Mouse (Mus musculus): ENCODE measurements around the gene Cul1. TPM values are rescaled to one million over a fixed set of nuclear protein-coding genes. Genes with fewer than 3 reads are reported as not detected.
"Not testable (repeated sequence)": the region's sequence is repeated elsewhere in the genome, so short reads cannot be mapped to it uniquely, and the experiment has no call there.

Gene Cul1
- 124 and 125 TPM in 2 replicates for polyA plus RNA-seq (2015; fragmentation: Nextera tagmentation; extraction: Ambion mirVana)

- Histone ChIP-seq H3K9me3 (replicated peaks) (no peaks in the 10 kb centered on the region), H3K27me3 (no peaks in the 10 kb centered on the region), H3K4me2 (replicated peaks) (peak within 1 kb of the TSS; percentile 70), H3K9ac (peak within 1 kb of the TSS; percentile 99), H3K4me3 (replicated peaks) (peak within 1 kb of the TSS; percentile 94), H3K27ac (replicated peaks) (peak within 1 kb of the TSS; percentile 97), H3K36me3 (no peaks in the 10 kb centered on the region), H3K4me1 (peaks cover 19% of the 10 kb centered on the region)
- 21% methylated on average over 2 of the region's 2 CpGs for WGBS
- no peak for ATAC-seq (ENCODE audit: insufficient number of reproducible peaks, low FRiP score, low TSS enrichment, low read depth)
Observed at GRCm38 (mm10) chr6:47453098-47453497, at the start of gene Cul1. Gene Cul1 (plus strand): TSS chr6:47453398.

GRCm38 (mm10) chr6:47404419-47405382, 48.5 kb upstream of the Cul1 start:
- Histone ChIP-seq H3K9me3 (replicated peaks) (no peaks in the 10 kb centered on the region), H3K4me2 (replicated peaks) (peak overlapping the region; percentile 33; the same call in 1 of the 2 replicates), H3K4me1 (peaks cover 17% of the 10 kb centered on the region), H3K4me3 (replicated peaks) (0 out of 2 replicates have a peak overlapping the region, but pooled peaks have one; percentile 12), H3K27me3 (no peaks in the 10 kb centered on the region), H3K9ac (no peak overlapping the region), H3K27ac (replicated peaks) (peak overlapping the region; percentile 87), H3K36me3 (no peaks in the 10 kb centered on the region)
- WGBS: 50% methylated on average over 11 of the region's 11 CpGs
- peak; percentile 79 for ATAC-seq (ENCODE audit: insufficient number of reproducible peaks, low FRiP score, low TSS enrichment, low read depth)

DNA sequence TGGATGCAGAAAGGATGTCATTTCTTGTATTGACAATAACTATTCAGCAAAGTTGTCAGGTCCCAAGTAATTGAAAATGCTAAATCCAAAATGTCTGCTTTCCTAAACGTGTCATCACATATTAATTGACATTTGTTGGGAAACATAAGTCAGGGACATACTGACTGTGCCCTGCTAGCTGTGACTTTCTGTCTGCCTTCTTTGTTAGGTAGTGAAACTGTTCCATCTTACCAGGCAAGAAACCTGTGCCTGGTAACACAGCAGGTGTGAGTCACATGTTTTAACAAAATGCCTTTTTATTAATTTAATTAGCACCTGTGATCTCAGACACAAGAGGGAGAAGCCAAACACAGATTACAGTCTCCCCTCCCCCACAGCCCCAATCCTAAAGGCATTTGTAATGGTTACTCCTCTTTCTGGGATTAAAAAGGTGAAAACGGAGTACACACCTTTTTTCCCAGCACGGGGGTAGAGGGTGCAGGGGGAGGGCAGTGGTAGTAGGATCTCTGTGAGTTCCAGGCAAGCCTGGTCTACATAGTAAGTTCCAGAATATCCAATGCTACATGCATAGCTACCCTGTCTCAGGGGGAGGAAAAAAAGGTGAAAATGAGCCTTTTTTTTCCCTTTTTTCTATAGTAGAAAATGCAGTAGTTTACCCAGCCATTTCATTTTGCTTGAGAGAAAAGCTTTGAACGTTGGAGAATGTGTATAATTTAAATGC, 40.2 kb upstream of the Cul1 start:
- Histone ChIP-seq H3K4me2 (replicated peaks) (no peak overlapping the region), H3K9ac (no peak overlapping the region), H3K36me3 (no peaks in the 10 kb centered on the region), H3K4me1 (no peaks in the 10 kb centered on the region), H3K9me3 (replicated peaks) (no peaks in the 10 kb centered on the region), H3K27me3 (no peaks in the 10 kb centered on the region), H3K27ac (replicated peaks) (no peak overlapping the region), H3K4me3 (replicated peaks) (no peak overlapping the region)
- ATAC-seq (ENCODE audit: insufficient number of reproducible peaks, low FRiP score, low TSS enrichment, low read depth): no peak
- WGBS: 35% methylated on average over 4 of the region's 4 CpGs

DNA sequence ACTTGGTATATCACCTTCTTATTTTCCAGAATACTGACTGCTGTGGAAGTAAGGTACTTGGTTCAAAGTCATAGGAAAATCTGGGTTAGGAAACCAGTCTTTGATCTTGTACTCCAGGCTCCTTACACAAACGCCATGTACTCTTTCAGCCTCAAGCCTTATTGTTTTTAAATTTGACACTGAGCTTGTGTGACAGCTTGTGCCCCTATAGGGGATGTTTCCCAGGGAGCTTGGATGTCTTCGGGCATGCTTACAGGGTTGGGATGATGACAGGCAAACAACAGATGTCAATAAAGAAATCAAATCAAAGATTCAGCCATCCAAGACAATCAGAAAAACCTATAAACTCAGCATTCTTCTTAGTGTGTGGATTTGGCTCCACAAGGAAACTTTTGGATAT, 39.5 kb upstream of the Cul1 start:
- H3K4me3 ChIP-seq (replicated peaks): no peak overlapping the region
- no peak for ATAC-seq (ENCODE audit: insufficient number of reproducible peaks, low FRiP score, low TSS enrichment, low read depth)
- 19% methylated on average over 2 of the region's 2 CpGs for WGBS
- H3K4me1 ChIP-seq: no peaks in the 10 kb centered on the region
- H3K27me3 ChIP-seq: no peaks in the 10 kb centered on the region
- H3K9ac ChIP-seq: no peak overlapping the region
- H3K27ac ChIP-seq (replicated peaks): no peak overlapping the region
- H3K36me3 ChIP-seq: no peaks in the 10 kb centered on the region
- H3K4me2 ChIP-seq (replicated peaks): no peak overlapping the region
- H3K9me3 ChIP-seq (replicated peaks): no peaks in the 10 kb centered on the region

DNA sequence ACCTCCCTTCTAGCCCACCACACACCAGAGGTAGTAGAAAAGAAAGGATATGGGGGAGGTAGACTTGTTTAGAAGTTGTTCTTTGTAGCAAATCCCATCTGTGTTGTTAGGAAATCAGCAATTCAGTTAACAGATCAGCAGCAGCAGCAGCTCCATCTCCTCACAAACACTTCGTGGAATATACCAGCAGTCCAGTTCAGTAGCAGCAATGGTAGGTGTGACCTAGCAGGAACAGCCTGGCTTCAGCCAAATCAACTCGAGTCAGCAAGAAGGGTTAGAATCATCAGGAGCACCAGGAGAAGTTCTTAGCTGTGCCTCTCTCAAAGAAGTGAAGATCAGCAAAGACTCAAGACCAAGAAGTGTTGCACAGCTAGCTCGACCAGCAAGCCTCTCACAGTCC, 34.5 kb upstream of the Cul1 start:
- Histone ChIP-seq H3K9me3 (replicated peaks) (no peaks in the 10 kb centered on the region), H3K9ac (no peak overlapping the region), H3K36me3 (no peaks in the 10 kb centered on the region), H3K27me3 (no peaks in the 10 kb centered on the region), H3K4me3 (replicated peaks) (no peak overlapping the region), H3K4me1 (no peaks in the 10 kb centered on the region), H3K4me2 (replicated peaks) (no peak overlapping the region), H3K27ac (replicated peaks) (no peak overlapping the region)
- ATAC-seq (ENCODE audit: insufficient number of reproducible peaks, low FRiP score, low TSS enrichment, low read depth): no peak
- WGBS: 78% methylated on average over 3 of the region's 3 CpGs

DNA sequence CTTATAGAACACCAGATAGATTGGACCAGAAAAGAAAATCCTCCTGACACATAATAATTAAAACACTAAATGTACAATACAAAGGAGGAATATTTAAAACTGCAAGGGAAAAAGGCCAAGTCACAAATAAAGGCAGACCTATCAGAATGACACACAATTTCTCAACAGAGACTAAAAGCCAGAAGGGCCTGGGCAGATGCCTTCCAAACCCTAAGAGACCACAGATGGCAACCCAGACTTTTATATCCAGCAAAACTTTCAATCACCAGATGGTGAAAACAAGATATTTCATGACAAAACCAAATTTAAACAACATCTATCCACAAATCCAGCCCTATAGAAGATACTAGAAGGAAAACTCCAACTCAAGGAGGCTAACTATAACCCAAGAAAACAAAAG, 33.0 kb upstream of the Cul1 start:
- no peaks in the 10 kb centered on the region for H3K27me3 ChIP-seq
- no peak overlapping the region for H3K9ac ChIP-seq
- no peak for ATAC-seq (ENCODE audit: insufficient number of reproducible peaks, low FRiP score, low TSS enrichment, low read depth)
- no peak overlapping the region for H3K27ac ChIP-seq (replicated peaks)
- no peaks in the 10 kb centered on the region for H3K4me1 ChIP-seq
- no peaks in the 10 kb centered on the region for H3K36me3 ChIP-seq
- no peak overlapping the region for H3K4me3 ChIP-seq (replicated peaks)
- no peak overlapping the region for H3K4me2 ChIP-seq (replicated peaks)
- H3K9me3 ChIP-seq (replicated peaks): no peaks in the 10 kb centered on the region

DNA sequence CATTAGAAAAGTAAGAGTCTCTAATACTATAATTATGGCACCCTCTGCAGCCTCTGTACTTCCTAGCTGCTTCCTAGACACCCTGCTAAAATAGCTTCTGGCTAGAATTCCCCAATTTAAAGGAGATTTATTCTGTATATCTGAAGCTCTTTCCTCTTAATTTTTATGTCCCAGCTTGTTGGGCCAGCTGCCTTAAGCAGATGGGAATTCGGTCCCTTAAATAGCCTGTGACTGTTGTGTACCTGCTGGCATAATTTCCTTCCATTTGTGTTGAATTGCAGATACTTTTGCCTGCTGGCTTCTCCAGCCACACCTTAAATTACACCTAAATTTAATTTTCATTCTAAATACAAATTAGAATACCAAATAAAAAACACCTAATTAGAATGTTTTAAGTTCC, 32.0 kb upstream of the Cul1 start:
- Histone ChIP-seq H3K9ac (no peak overlapping the region), H3K27me3 (no peaks in the 10 kb centered on the region), H3K9me3 (replicated peaks) (no peaks in the 10 kb centered on the region), H3K4me3 (replicated peaks) (no peak overlapping the region), H3K36me3 (no peaks in the 10 kb centered on the region), H3K27ac (replicated peaks) (no peak overlapping the region), H3K4me1 (no peaks in the 10 kb centered on the region), H3K4me2 (replicated peaks) (no peak overlapping the region)
- 60% methylated on average over 1 of the region's 1 CpGs for WGBS
- ATAC-seq (ENCODE audit: insufficient number of reproducible peaks, low FRiP score, low TSS enrichment, low read depth): no peak

GRCm38 (mm10) chr6:47426136-47426535, 27.1 kb upstream of the Cul1 start:
- ATAC-seq (ENCODE audit: insufficient number of reproducible peaks, low FRiP score, low TSS enrichment, low read depth): no peak
- Histone ChIP-seq H3K9ac (no peak overlapping the region), H3K9me3 (replicated peaks) (no peaks in the 10 kb centered on the region), H3K4me3 (replicated peaks) (no peak overlapping the region), H3K4me1 (no peaks in the 10 kb centered on the region), H3K27me3 (no peaks in the 10 kb centered on the region), H3K4me2 (replicated peaks) (no peak overlapping the region), H3K27ac (replicated peaks) (no peak overlapping the region), H3K36me3 (no peaks in the 10 kb centered on the region)
- 65% methylated on average over 1 of the region's 1 CpGs for WGBS

DNA sequence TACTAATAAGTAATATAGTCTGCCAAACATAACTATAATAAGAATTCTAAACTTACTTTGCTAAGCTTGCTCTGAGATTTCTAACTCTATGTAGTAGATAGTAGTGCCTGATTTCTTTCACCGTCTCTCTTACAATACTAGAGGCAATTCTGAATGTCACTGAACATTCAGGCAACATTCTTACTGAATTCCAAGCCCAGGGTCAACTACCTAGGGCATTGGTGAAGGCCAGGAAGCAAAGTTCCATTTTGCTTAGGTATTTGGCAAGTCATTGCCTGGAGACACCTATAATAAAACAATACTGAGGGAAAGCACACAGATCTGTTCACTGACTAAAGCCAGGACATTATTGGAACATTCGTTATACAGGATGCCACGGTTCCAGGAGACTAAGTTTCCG, 26.6 kb upstream of the Cul1 start:
- H3K9ac ChIP-seq; H3K36me3 ChIP-seq; H3K4me1 ChIP-seq; H3K4me2 ChIP-seq (replicated peaks); H3K27me3 ChIP-seq; H3K27ac ChIP-seq (replicated peaks); H3K9me3 ChIP-seq (replicated peaks); ATAC-seq (ENCODE audit: insufficient number of reproducible peaks, low FRiP score, low TSS enrichment, low read depth); H3K4me3 ChIP-seq (replicated peaks): not testable (repeated sequence)
- 91% methylated on average over 4 of the region's 4 CpGs for WGBS

DNA sequence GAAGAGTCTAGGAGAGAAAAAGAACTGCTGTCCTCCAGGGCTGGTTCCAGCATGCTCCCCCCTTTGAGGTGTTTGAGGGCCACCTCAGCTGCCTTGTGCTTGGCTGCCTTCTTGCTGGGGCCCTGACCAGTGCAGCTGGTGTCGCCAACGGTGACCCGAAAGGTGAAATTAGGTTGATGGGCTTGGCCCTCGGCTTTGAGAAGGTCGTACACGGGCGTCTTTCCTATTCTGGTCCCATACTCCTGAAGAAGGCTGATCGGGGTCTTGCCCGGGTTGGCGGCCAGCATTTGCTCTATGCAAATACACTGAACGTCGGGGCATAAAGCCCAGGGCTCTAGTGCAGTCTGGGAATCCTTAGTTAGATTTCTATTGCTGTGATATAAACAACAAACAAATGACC, 20.4 kb upstream of the Cul1 start:
- H3K4me1 ChIP-seq; H3K27ac ChIP-seq (replicated peaks); H3K4me3 ChIP-seq (replicated peaks); H3K36me3 ChIP-seq; ATAC-seq (ENCODE audit: insufficient number of reproducible peaks, low FRiP score, low TSS enrichment, low read depth); H3K9me3 ChIP-seq (replicated peaks); H3K27me3 ChIP-seq; H3K9ac ChIP-seq; H3K4me2 ChIP-seq (replicated peaks): not testable (repeated sequence)
- WGBS: 90% methylated on average over 12 of the region's 12 CpGs

DNA sequence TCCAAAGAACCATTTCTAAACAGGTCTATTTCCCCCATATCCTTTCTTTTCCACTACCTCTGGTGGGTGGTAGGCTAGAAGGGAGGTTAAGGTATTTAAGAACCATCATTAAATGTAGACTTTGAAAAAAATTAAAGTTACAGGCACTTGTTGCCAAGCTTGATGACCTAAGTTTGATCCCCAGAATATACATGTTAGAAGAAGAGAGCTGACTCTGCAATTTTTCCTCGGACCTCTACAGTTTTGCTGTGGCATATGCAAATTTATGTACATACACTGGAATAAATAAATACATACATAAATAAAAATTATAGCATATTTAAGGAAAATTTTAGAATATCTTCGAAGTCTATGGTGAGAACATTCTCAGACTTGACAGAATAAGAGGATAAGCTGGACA, 13.1 kb upstream of the Cul1 start:
- Histone ChIP-seq H3K4me3 (replicated peaks) (no peak overlapping the region), H3K27me3 (no peaks in the 10 kb centered on the region), H3K4me1 (no peaks in the 10 kb centered on the region), H3K4me2 (replicated peaks) (no peak overlapping the region), H3K9ac (no peak overlapping the region), H3K27ac (replicated peaks) (no peak overlapping the region), H3K9me3 (replicated peaks) (no peaks in the 10 kb centered on the region), H3K36me3 (no peaks in the 10 kb centered on the region)
- 78% methylated on average over 2 of the region's 2 CpGs for WGBS
- ATAC-seq (ENCODE audit: insufficient number of reproducible peaks, low FRiP score, low TSS enrichment, low read depth): no peak
